Mouse (Mus musculus) spleen, adult 2 months (tissue): Measurements from ENCODE around the gene Nppc. TPM values are rescaled to one million over a fixed set of nuclear protein-coding genes. Genes with fewer than 3 reads are reported as not detected.

Experiments used
- DNase-seq, 2 experiments: peaks; one replicate each; pipeline versions ENCODE4 v3.0.0 to v3.0.0-alpha.2; 2012 to 2021; ENCODE audit warnings: low spot score in 2 of 2, low read depth in 1 of 2
- H3K27ac ChIP-seq: fragments of 200-500 bp; 2 replicates; pipeline ENCODE4 v1.5.1; 2012; ENCODE audit warnings: low read length, inconsistent platforms; ENCODE audit not compliant: insufficient read depth
- H3K27me3 ChIP-seq: fragments of 200-500 bp; 2 replicates; pipeline ENCODE4 v1.6.1; 2012; ENCODE audit warnings: mild to moderate bottlenecking, moderate library complexity, low read length, inconsistent platforms; ENCODE audit not compliant: control insufficient read depth, insufficient read depth
- H3K36me3 ChIP-seq: fragments of 200-500 bp; 2 replicates; pipeline ENCODE4 v1.6.1; 2012; ENCODE audit warnings: mild to moderate bottlenecking, low read length, inconsistent platforms; ENCODE audit not compliant: control insufficient read depth, insufficient read depth
- H3K4me1 ChIP-seq: fragments of 200-500 bp; 2 replicates; pipeline ENCODE4 v1.6.1; 2011; ENCODE audit warnings: inconsistent platforms; ENCODE audit not compliant: control insufficient read depth, insufficient read depth, insufficient read length
- H3K4me3 ChIP-seq: fragments of 200-500 bp; 2 replicates; pipeline ENCODE4 v1.5.1; 2011; ENCODE audit warnings: mild to moderate bottlenecking, inconsistent platforms; ENCODE audit not compliant: insufficient read depth, insufficient read length; ENCODE audit errors: extremely low read depth
- CTCF ChIP-seq: fragments of 200-500 bp; IDR thresholded peaks from 2 replicates; pipeline ENCODE4 v1.5.1; 2011; ENCODE audit warnings: mild to moderate bottlenecking, inconsistent platforms; ENCODE audit not compliant: insufficient read depth, insufficient read length, insufficient replicate concordance; ENCODE audit errors: extremely low read depth
- POLR2A ChIP-seq: fragments of 200-500 bp; IDR thresholded peaks from 2 replicates; pipeline ENCODE4 v1.6.1; 2011; ENCODE audit warnings: low read depth, low read length, inconsistent platforms
- WGBS: fragments of 180-500 bp; shearing (Covaris S2); methylation state at CpG from one replicate; pipeline ENCODE4 v1.1.7; 2018; 5-methylcytosine and 5-hydroxymethylcytosine counted together
- polyA plus RNA-seq: library from polyadenylated mRNA; depleted of rRNA; stranded (reverse); fragments of >200 nt; gene quantifications from 2 replicates; pipeline ENCODE4 v1.2.3, GENCODE M21; 2012

The Nppc gene
- polyA plus RNA-seq, 1 experiment: not detected

DNA sequence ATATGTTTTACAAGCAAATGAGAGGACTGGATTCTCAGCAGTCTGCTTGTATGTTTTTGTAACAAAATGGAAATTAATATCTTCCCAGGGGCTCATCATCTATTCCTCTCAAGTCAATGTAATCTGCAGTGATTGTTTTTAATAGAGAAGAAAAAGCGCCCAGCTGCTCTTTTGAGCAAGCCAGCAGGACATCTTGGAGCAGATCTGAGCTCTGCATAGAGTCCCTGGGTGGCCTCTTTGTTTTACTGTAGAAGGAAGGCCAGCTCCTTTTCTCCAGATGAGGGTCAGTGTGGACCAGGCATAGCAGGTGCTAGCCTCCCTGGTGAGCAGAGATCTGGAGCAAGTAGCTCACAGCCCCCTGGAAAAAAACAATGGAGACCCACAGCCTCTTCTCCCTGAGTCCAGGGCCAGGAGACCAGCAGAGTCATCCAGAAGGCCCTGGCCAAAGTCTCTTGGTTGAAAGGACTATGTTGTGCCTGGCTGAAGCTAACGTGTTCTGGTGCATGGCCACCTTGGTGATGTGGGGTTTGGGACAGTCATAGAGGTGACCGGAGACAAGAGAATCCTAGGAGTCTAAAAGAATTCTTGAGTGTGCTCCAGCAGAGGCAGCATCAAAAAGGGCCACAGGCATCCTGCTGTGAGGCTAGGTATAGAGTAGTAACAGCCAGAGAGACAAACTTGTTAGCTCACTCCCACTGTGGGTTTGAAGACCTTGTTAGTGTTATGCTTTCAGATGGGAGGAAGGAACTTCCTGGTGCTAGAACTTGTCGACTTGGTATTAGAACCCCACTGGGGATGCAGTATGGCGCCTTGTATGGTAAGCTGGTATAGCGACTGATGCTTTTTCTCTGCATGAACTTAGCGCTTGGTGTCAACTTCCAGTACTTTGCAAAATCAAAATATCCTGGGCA lies 36.3 kb downstream of the Nppc start:
- H3K27me3 ChIP-seq: no peaks in the 10 kb centered on the region
- DNase-seq: no peak
- no peak overlapping the region for H3K27ac ChIP-seq
- no peaks in the 10 kb centered on the region for H3K36me3 ChIP-seq
- no peak overlapping the region for H3K4me3 ChIP-seq
- H3K4me1 ChIP-seq: no peaks in the 10 kb centered on the region
- no peak for TF ChIP-seq POLR2A
- TF ChIP-seq CTCF: no peak
- 87% methylated on average over 7 of the region's 7 CpGs for WGBS

DNA sequence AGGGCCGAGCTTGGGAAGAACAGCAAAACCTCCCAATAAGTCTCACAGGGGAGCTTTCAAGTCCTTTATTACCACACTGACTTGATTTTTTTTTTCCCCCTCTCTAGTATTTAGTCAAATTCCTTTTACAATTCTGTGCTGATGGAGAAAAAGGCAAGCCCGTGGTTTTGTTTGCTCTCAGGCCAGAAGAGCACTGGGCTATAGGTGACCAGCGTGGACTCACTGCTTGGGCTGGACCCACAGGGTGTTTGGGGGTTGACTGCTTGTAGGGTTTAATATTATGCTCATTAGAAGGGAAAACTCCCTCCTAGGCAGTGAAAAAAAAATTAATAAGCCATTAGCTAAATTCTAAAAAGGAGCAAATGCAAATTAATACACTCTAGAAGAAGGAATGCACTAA lies 36.9 kb downstream of the Nppc start:
- Histone ChIP-seq H3K36me3 (no peaks in the 10 kb centered on the region), H3K4me1 (no peaks in the 10 kb centered on the region), H3K27ac (no peak overlapping the region), H3K4me3 (no peak overlapping the region), H3K27me3 (no peaks in the 10 kb centered on the region)
- DNase-seq: no peak
- 74% methylated on average over 3 of the region's 3 CpGs for WGBS
- TF ChIP-seq CTCF (no peak), POLR2A (no peak)

DNA sequence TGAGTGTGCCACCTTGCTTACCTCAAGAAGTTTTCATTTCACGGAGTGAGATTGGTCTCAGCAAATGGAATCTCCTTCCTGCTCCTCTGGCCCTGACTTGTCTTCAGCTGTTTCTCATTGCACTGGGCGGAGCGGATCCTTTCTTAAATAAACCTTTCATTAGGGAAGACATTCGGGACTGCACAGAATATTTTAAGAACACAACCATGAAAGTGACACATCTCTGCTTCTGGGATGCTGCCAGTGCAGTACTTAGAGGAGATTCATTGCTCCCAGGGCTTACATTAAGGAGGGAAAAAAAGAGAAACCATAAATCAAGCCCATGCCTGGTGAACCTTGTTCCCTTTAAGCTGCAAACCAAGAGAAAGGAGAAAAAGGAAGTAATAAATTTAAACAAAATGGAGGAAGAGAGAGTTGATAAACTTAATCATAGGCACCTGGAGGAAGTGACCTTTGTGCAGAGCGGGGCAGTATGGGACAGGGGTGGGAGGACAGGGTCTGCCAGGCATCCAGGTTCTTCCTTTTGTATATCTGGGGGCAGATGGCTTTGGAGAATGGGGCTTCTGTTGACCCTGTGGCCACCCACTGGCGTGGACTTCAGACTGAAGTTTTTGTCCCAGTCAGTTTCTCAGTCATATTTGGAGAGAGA lies 37.5 kb downstream of the Nppc start:
- Histone ChIP-seq H3K27ac (no peak overlapping the region), H3K36me3 (no peaks in the 10 kb centered on the region), H3K27me3 (no peaks in the 10 kb centered on the region), H3K4me3 (no peak overlapping the region), H3K4me1 (no peaks in the 10 kb centered on the region)
- TF ChIP-seq POLR2A (no peak), CTCF (no peak)
- no peak for DNase-seq
- WGBS: 62% methylated on average over 6 of the region's 6 CpGs

DNA sequence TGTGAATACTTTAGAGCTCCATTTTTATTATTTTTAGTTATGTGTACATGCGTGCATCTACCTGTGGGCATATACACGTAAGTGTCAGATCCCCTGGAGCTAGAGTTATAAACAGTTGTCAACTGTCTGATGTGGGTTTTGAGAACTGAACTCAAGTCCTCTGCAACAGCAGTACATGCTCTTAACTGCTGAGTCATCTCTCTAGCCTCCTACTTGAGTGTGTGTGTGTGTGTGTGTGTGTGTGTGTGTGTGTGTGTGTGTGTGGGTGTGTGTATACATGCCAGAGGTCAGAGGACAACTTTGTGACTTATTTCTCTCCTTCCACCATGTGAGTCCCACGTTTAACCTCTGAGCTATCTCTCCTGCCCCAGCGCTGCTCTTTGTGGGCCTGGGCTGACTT lies 39.8 kb downstream of the Nppc start:
- WGBS: 66% methylated on average over 4 of the region's 4 CpGs
- DNase-seq: no peak

DNA sequence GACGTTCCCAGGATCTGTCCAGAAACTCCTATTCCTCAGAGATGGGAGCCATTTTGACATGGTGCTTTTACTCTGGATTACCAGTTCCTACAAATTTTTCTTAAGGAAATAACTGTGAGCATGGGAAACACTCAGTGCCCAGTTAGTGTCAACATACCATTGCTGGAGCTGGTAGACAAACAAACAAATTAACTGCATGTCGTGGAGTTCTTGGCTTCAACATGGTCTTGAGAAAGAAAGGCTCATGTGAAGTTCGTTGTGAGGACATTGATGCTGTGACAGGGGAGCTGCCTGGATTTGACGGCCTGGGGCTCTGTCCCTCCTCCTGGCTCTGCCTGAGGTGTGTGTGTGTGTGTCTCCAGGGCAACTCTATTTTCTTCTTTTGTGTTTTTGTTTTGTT lies 40.4 kb downstream of the Nppc start:
- no peak for DNase-seq
- TF ChIP-seq POLR2A: no peak
- TF ChIP-seq CTCF: no peak
- Histone ChIP-seq H3K4me3 (no peak overlapping the region), H3K4me1 (no peaks in the 10 kb centered on the region), H3K27me3 (no peaks in the 10 kb centered on the region), H3K36me3 (no peaks in the 10 kb centered on the region), H3K27ac (no peak overlapping the region)
- WGBS: 87% methylated on average over 4 of the region's 4 CpGs

More for the DNA sequence above, 39.8 kb downstream of the Nppc start:
- no peak overlapping the region for H3K27ac ChIP-seq
- no peaks in the 10 kb centered on the region for H3K27me3 ChIP-seq
- no peaks in the 10 kb centered on the region for H3K4me1 ChIP-seq
- H3K36me3 ChIP-seq: no peaks in the 10 kb centered on the region
- no peak overlapping the region for H3K4me3 ChIP-seq
- TF ChIP-seq CTCF (no peak), POLR2A (no peak)

DNA sequence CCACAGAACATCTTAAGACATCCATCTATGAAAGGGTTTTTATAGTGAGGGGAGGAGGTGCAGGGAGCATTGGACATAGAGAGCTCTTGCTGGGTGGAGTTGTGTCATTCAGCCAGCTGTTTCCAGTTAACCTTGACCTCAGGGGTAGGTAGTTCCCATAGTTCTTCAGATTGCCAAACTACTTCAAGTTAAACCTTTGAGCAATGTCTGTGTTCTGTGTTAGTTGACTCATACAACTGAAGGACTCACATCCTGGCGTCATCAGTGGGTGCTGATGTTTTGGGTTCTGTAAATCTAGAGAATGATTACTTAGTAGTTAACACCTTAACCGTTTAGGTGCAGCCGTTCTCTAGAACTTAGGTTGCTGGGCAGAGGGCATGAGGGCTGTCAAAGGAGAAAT lies 42.1 kb downstream of the Nppc start:
- no peaks in the 10 kb centered on the region for H3K4me1 ChIP-seq
- no peak overlapping the region for H3K4me3 ChIP-seq
- 84% methylated on average over 3 of the region's 3 CpGs for WGBS
- DNase-seq: no peak
- no peaks in the 10 kb centered on the region for H3K36me3 ChIP-seq
- H3K27me3 ChIP-seq: no peaks in the 10 kb centered on the region
- H3K27ac ChIP-seq: no peak overlapping the region
- TF ChIP-seq CTCF: no peak
- no peak for TF ChIP-seq POLR2A
